Mouse (Mus musculus) adrenal gland, postnatal 4 days (tissue): ENCODE measurements around the gene Zfp143. TPM values are rescaled to one million over a fixed set of nuclear protein-coding genes. Genes with fewer than 3 reads are reported as not detected.
"Not testable (repeated sequence)": the region's sequence is repeated elsewhere in the genome, so short reads cannot be mapped to it uniquely, and the experiment has no call there.

Experiments used
- DNase-seq, 2 experiments: peaks; one replicate each; pipeline ENCODE4 v3.0.0; 2021 to 2022; ENCODE audit warnings: low spot score in 2 of 2, mixed read lengths in 2 of 2
- long read RNA-seq, 2 experiments: library from polyadenylated mRNA; stranded (forward); transcript quantifications; one replicate each; pipeline ENCODE4 v2.0.0; 2021
- total RNA-seq, 2 experiments: library from RNA; stranded (reverse); gene quantifications; 2 replicates each; pipeline ENCODE4 v1.2.3; 2021

Zfp143 gene
- total RNA-seq = 10 to 100 TPM; 17.4 to 17.8 TPM
- long read RNA-seq, experiment 1, partial matches to known transcripts = 0 of 6 reads
- long read RNA-seq, experiment 1, other reads (novel, unspliced or antisense) = 0 of 6 reads
- long read RNA-seq, experiment 2, partial matches to known transcripts = 2 of 10 reads
- long read RNA-seq, experiment 2, other reads (novel, unspliced or antisense) = 4 of 10 reads

DNA sequence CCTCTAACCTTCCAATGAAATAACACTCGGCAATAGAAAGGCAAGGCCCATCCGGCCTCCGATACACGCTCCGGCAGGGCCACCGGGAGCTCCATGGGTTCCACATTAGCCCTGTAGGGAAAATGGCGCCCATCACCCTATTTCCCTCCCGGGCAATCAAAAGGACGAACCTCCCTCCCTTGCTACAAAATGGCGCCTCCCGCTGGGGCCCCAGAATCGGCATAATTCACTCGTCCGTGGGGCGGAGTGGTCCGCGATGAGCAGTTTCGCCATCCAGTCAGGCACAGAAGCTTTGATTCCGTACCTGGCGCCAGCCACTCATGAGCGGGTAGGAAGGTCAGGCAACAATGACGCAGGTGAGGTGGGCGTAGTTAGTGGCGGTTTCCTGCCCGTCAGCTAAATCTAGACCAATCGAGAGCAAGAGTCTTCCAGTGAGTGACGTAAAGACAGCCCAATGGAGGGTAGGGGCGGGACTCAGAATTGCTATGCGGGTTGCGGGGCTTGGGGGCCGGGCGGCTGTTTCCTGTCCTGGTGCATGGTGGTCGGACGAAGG, at the start of gene Zfp143:
Gene Zfp143, plus strand, starts transcription at position 19 of the 553 bp plus-strand sequence.
- peak; percentile 99 to 100 for DNase-seq

GRCm38 (mm10) chr7:110011417-110011816, 49.6 kb upstream of the Zfp143 start:
- no peak for DNase-seq

DNA sequence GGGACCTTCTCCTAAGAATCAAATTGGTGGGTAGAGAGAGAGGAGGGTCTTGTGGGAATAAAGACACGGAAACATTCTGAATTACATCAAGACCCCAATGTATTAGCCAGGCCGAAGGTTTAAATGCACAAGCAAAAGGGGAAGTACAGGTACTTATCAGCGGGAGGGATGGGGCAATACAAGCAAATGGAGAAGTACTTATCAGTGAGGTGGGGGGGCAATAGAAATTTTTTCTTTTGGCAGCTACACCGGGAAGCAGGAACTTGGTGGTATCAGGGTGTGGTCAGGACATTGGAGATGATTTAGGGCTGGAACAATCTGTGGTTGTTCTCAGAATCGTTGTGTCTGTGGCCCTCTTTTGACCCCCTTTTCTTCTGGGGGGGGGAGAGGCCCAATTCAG, 46.7 kb upstream of the Zfp143 start:
- no peak for DNase-seq

DNA sequence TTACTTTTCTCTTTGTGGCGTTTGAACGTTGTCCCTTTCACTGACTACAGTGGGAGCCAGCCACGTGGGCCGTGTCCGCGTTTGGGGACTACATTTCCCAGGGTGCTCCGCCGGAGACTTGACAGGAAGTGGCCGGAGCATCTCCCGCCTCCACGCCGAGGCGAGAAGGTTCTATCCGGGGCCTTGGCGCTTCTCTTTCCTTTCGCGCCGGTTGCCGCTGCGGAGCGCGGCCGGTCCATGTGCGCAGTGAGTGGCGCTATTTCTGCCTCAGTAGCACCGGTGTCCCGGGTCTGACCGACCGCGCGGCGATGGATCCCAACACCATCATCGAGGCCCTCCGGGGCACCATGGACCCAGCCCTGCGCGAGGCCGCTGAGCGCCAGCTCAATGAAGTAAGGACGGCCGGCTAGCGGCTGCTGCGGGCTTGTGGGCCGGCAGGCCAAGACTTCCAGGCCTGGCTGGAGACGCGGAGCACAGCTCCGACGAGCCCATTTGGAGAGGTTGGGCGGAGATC, 42.8 kb upstream of the Zfp143 start, which contains the start of gene Ipo7:
Gene Ipo7, plus strand, starts transcription at position 158 of the 514 bp plus-strand sequence.
- peak; percentile 66 to 86 for DNase-seq

DNA sequence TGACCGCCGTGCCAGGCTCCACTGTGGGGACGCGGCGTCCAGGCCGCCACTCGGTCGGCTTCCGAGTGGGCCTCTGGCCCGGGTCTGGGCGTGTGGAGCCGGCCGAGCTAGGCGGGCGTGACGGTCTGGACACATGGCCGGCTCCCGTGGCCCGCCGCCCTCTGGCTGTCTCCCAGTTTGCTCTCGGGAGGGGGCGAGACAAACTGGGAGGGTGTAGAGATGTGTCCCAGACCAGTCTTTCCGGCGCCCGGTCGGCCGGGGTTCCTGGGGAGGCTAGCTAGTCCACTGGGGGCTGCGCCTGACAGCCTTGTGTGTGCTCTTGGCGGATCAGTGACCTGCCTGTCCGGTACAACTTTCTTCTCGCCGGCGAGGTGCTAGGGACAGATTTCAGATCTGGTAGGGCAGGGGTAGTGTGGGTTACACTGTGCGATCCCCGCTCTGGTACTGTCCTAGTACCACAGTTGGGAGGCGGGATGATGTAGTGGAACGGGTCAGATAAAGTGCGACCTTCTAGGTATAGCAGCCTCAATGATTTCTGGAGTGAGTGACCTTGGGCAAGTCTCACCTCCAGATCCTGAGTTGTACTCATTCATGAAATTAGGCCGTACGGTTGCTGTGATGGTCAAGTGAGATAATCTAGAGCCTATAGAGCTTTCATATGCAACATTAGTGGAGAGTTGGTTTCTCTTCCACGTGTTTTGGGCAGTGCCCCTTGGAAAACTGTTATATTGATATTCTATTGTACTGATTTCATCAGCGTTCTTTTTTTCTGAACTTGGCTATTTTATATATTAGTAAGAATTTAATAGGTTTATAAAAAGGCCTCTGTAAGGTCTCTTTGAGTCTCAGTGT, 42.2 kb upstream of the Zfp143 start:
- DNase-seq = peak; percentile 22 to 38

DNA sequence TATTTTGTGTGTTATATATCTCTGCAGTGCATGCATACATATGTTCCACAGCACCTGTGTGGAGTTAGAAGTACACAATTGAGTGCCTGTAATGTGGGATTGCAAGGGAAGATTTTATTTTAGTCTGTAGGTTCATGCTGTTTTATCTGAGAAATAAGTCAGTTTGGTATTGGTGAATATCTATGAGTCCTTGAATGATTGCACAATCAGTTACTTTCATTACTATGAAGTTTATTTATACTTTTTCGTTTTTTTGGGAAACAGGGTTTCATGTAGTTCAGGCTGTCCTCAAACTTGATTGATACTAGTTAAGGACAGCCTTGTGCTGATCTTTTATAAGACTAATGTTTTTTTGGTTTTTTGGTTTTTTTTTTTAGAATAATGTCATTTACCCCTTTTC, 37.5 kb upstream of the Zfp143 start:
- no peak for DNase-seq

DNA sequence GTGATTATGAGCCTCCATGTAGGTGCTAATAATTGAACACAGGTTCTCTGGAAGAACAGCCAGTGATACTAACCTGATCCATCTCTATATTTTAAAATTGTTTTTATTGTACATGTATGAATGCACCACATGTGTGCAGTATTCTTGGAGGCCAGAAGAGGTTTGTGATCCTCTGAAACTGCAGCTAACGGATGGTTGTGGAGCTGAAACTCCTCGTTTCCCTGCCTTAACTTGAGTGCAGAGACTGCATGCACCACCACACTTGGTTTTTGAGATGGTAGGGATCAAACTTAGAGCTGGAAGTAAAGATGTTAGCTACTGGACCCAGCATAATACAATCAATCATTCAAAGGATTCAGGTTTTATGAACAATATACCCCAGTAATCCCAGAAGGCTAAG, 34.4 kb upstream of the Zfp143 start:
- no peak for DNase-seq

DNA sequence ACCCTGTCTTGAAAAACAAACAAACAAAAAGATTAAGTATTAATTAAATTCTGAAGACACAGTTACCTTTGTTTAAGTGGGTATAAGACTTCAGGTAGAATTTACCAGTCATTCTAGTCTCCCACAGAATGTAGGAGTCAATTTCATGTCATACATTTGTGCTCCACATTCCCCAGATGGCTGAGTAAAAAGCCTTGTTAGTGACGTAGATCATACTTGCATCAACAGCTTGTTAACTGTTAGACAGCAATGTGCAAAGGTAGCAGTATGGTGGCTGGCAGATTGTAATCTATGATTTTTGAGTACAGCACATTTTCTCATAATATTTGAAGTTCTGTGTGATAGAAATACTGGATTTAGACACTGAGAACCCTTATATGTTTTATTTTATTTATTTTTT, 32.2 kb upstream of the Zfp143 start:
- DNase-seq = no peak

GRCm38 (mm10) chr7:110030342-110030741, 30.7 kb upstream of the Zfp143 start:
- DNase-seq = no peak

GRCm38 (mm10) chr7:110057723-110058122, 3.3 kb upstream of the Zfp143 start:
- not testable (repeated sequence) for DNase-seq

DNA sequence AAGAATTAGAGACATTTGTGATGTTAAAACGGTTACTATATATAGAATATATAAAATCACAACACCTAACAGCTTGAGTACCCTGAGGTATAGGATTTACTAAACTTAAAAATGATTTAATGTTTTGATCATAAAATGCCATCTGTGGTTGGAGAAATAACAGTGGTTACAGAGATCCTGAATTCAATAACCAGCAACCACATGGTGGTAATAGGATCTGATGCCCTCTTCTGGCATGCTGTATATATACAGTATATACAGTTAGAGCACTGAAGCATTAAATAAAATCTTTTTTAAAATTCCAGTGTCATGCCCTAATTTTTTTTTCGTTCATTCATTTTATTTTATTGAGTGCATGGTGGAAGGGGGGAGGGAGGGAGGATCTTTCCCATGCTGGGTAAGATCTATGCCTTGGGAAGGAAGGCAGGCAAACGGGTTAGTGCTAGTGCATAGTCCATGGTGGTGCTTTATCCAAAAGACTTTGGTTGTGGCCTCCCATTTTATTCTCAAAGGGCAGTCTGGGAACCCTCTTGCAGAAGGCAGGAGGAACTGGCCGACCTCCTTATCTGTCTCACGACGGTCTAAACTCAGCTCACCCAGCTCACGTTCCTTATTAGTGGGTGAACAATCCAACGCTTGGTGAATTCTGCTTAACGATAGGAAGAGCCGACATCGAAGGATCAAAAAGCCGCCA, 1.8 kb upstream of the Zfp143 start:
- no peak for DNase-seq

DNA sequence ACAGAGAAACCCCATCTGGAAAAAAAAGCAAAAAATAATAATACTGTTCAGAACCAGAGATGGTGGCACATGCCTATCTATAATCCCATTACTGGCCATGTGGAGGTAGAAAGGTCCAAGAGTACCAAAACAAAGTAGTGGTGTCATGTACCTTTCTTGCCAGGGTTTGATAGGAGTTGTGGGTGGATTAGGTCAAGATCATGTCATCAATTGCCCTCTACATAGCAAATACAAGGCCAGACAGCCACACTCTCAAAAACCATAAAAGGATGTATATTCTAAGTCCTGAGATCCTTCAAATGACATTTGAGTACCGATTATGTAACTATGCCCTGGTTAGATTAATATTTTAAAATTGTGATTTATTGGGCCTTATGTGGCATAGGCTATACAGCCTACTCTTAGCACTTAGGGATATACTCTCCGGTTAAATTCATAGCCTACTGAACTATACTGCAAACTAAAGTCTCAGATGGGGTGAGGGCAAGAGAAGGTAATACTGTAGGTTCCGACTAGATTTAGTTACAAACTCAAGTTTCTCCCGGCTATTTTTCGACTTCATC, 830 bp upstream of the Zfp143 start:
- DNase-seq = no peak

GRCm38 (mm10) chr7:110060669-110061198, 283 bp upstream of the Zfp143 start:
- DNase-seq = no peak

DNA sequence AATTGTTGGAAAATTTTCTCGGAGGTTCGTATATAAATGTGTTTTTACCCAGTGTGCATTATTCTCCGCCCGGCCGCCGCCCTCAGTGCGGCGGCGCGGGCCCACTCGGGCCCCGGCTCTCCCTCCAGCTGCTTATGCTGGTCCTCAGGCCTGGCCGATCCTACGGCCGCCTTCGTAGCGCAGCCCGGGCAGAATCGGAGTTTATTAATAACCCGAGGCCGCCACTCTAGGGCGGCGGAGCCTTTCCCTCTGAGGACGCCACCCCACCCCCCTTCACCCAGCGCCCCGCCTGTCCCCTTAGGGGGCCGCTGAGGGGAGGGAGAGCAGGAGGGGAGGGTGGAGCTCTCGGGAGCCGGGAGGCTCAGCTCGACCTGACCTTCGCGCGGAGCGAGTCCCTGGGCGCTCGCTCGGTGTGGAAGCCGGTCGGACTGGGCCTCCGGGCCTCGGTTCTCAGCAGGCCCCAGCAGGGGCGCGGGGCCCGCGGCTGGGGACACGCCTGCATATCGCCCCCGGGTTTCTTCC, 796 bp downstream of the Zfp143 start:
- peak; percentile 65 to 87 for DNase-seq

DNA sequence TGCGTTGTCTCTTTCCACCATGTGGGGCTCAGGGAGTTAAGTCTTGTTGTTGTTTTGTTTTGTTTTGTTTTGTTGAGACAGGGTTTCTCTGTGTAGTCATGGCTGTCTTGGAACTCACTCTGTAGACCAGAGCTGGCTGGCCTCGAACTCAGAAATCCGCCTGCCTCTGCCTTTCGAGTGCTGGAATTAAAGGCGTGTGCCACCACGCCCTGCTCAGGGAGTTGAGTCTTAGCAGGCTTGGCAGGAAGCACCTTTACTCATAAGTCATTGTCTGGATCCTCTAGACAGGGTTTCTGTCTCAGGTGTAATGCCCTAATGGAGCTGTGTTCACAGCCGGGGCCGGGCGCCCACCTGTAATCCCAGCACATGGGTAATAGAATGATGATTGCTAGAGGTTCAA, 2.7 kb downstream of the Zfp143 start:
- DNase-seq = no peak

DNA sequence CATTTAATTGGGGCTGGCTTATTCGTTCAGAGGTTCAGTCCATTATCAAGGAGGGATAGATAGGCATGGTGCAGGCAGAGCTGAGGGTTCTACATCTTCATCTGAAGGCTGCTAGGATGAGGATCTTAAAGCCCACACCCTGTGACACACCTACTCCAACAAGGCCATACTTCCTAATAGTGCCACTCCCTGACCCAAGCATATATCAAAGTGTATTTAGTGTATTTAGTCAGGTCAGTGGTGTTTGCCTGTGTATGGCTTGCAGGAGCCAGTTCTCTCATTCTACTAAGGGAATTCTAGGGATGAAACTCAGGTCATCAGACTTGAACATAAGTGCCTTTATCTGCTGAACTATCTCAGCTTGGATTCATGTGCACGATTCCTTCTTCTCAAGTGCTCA, 8.1 kb downstream of the Zfp143 start:
- DNase-seq = no peak

DNA sequence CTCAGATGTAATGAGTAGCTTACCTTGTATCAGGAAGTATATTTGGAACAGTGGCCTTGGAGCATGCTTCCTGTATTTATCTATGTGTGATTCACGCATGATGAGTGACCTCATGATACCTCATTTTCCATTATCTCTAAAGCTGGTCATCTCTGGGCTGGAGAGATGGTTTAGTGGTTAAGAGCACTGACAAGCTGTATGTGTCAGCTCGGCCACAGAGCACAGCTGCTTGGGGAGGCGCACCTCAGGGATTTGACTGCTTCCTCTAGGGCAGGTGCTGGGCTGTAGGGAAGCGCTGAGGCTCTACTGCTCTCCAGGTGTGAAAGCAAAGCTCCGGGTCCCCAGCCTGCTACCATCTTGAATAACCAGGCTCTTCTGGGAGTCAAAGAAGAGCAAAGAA, 17.2 kb downstream of the Zfp143 start:
- no peak for DNase-seq

DNA sequence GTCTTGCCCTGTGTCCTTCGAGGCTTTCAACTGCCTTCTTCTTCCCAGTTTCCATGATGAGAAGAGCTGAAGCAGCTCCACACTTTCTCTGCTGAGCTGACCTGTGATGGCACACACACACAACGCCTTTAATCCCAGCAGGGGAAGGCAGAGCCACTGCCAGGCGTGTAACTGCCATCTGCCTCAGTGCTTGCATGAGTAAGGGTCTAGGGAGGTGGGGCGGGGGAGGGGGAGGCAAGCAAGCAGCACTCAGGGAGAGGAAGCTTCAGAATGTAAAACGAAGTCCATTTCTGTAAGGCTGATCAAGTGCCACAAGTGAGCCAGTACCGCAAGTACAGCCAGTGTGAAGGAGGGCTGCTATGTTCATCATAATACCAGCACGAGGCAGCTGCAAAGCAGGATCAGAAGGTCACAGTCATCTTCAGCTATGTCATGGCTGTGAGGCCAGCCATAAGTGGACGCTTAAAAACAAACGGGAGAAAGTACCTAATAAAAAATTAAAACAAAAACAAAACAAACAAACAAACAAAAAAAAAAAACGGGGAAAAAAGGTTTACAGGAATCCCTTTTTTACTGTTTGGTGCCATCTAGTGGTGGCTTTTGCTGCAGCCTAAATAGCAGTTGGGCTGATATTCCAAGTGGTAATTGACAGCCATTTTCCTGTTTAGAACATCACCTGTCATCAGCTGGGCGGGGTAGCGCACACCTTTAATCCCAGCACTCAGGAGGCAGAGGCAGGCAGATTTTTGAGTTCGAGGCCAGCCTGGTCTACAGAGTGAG, 22.6 kb downstream of the Zfp143 start:
- peak in 1 of 2 experiments; percentile 19 for DNase-seq

- DNase-seq = no peak
Measured at GRCm38 (mm10) chr7:110085217-110085616, 24.2 kb downstream of the Zfp143 start.

DNA sequence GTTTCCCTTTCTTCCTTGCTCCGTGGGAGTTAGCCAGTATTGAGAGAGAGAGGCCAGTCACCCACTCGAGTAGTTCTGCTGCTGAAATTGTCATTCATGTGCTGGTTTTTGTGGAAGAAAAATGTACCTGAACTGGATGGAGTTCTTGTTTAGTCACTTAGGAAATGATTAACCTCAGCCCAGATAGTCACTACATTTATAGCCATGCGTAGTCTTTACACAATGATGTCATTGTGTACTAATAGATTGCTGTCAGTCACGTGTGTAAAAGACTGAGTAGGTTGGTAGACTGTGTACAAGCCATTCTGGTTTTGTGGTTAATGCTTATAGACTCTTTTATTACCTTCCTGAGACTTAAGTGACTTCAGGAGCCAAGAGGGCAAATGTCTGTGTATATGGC, 26.9 kb downstream of the Zfp143 start:
- no peak for DNase-seq
